Mouse (Mus musculus) spleen, adult 2 months (tissue): Measurements from ENCODE around the gene Pla2g2f. TPM values are rescaled to one million over a fixed set of nuclear protein-coding genes. Genes with fewer than 3 reads are reported as not detected.

Experiments used
- DNase-seq, 2 experiments: peaks; one replicate each; pipeline versions ENCODE4 v3.0.0 to v3.0.0-alpha.2; 2012 to 2021; ENCODE audit warnings: low spot score in 2 of 2, low read depth in 1 of 2
- H3K27ac ChIP-seq: fragments of 200-500 bp; 2 replicates; pipeline ENCODE4 v1.5.1; 2012; ENCODE audit warnings: low read length, inconsistent platforms; ENCODE audit not compliant: insufficient read depth
- H3K27me3 ChIP-seq: fragments of 200-500 bp; 2 replicates; pipeline ENCODE4 v1.6.1; 2012; ENCODE audit warnings: mild to moderate bottlenecking, moderate library complexity, low read length, inconsistent platforms; ENCODE audit not compliant: control insufficient read depth, insufficient read depth
- H3K36me3 ChIP-seq: fragments of 200-500 bp; 2 replicates; pipeline ENCODE4 v1.6.1; 2012; ENCODE audit warnings: mild to moderate bottlenecking, low read length, inconsistent platforms; ENCODE audit not compliant: control insufficient read depth, insufficient read depth
- H3K4me1 ChIP-seq: fragments of 200-500 bp; 2 replicates; pipeline ENCODE4 v1.6.1; 2011; ENCODE audit warnings: inconsistent platforms; ENCODE audit not compliant: control insufficient read depth, insufficient read depth, insufficient read length
- H3K4me3 ChIP-seq: fragments of 200-500 bp; 2 replicates; pipeline ENCODE4 v1.5.1; 2011; ENCODE audit warnings: mild to moderate bottlenecking, inconsistent platforms; ENCODE audit not compliant: insufficient read depth, insufficient read length; ENCODE audit errors: extremely low read depth
- CTCF ChIP-seq: fragments of 200-500 bp; IDR thresholded peaks from 2 replicates; pipeline ENCODE4 v1.5.1; 2011; ENCODE audit warnings: mild to moderate bottlenecking, inconsistent platforms; ENCODE audit not compliant: insufficient read depth, insufficient read length, insufficient replicate concordance; ENCODE audit errors: extremely low read depth
- POLR2A ChIP-seq: fragments of 200-500 bp; IDR thresholded peaks from 2 replicates; pipeline ENCODE4 v1.6.1; 2011; ENCODE audit warnings: low read depth, low read length, inconsistent platforms
- WGBS: fragments of 180-500 bp; shearing (Covaris S2); methylation state at CpG from one replicate; pipeline ENCODE4 v1.1.7; 2018; 5-methylcytosine and 5-hydroxymethylcytosine counted together
- polyA plus RNA-seq: library from polyadenylated mRNA; depleted of rRNA; stranded (reverse); fragments of >200 nt; gene quantifications from 2 replicates; pipeline ENCODE4 v1.2.3, GENCODE M21; 2012

The Pla2g2f gene
- polyA plus RNA-seq, 1 experiment, result 1.9 TPM

DNA sequence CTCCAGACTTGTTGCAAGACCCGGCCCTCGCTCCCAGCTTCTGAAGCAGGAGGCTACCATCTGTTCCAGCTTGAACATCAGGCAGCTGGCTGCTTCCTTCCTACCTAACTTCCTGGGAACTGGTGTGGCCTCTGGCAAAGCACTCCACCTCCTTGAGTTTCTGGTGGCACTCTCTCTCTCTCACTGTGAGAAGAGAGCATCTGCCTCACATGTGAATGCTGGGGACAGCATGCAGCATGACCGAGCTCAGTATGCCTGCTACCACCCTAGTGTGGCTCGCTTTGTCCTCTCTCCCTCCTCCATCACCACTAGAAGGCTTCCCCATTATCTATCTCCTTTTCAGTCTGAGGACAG is 39.8 kb upstream of the Pla2g2f start:
- H3K27ac ChIP-seq, result no peak overlapping the region
- 57% methylated on average over 4 of the region's 4 CpGs for WGBS
- no peaks in the 10 kb centered on the region for H3K27me3 ChIP-seq
- no peak for TF ChIP-seq CTCF
- TF ChIP-seq POLR2A, result no peak
- H3K4me1 ChIP-seq, result no peaks in the 10 kb centered on the region
- H3K36me3 ChIP-seq, result no peaks in the 10 kb centered on the region
- DNase-seq, result no peak
- H3K4me3 ChIP-seq, result no peak overlapping the region

DNA sequence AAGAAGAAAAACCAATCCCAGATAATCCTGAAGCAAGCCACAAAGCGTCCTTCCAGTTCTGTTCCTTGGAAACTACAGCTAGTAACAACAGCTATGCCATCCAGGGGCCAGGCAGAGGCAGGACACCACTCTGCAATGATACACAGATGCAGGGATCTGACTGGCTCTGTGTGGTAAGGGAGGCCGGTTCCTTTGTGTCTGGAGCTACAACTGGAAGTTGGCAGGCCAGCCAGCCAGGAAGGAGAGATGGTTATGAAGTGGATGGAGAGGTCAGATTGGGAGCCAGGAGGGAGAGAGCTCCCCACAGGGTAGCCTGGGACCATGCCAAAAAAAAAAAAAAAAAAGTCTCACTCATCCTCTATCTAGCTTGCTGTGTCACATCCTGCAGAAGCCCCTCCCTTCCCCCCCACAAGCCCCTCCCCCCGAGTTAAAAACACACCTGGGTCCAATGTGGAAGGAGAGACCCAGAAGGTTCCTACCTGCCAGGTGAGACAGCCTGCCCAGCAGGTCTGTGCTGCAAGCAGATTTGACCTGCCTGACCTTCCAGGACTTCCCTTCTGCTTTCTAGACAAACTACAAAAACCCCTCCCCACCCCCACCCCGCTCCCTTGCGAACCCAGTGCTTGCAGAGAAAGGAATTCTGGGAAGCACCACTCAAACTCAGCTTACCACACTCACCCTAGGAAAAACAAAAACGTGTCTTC is 39.2 kb upstream of the Pla2g2f start:
- no peak overlapping the region for H3K27ac ChIP-seq
- no peaks in the 10 kb centered on the region for H3K27me3 ChIP-seq
- DNase-seq, result no peak
- no peaks in the 10 kb centered on the region for H3K4me1 ChIP-seq
- TF ChIP-seq POLR2A (no peak), CTCF (no peak)
- WGBS, result 27% methylated on average over 6 of the region's 6 CpGs
- H3K36me3 ChIP-seq, result no peaks in the 10 kb centered on the region
- no peak overlapping the region for H3K4me3 ChIP-seq

- Histone ChIP-seq H3K27ac (no peak overlapping the region), H3K27me3 (no peaks in the 10 kb centered on the region), H3K36me3 (no peaks in the 10 kb centered on the region), H3K4me1 (no peaks in the 10 kb centered on the region), H3K4me3 (no peak overlapping the region)
- TF ChIP-seq CTCF (no peak), POLR2A (no peak)
- DNase-seq, result no peak
- 86% methylated on average over 6 of the region's 6 CpGs for WGBS
Measured at GRCm38 (mm10) chr4:138794344-138794743, 36.9 kb upstream of the Pla2g2f start.

- WGBS, result 55% methylated on average over 2 of the region's 2 CpGs
- no peaks in the 10 kb centered on the region for H3K36me3 ChIP-seq
- no peak for DNase-seq
- H3K4me1 ChIP-seq, result no peaks in the 10 kb centered on the region
- no peaks in the 10 kb centered on the region for H3K27me3 ChIP-seq
- no peak overlapping the region for H3K4me3 ChIP-seq
- no peak for TF ChIP-seq CTCF
- no peak for TF ChIP-seq POLR2A
- no peak overlapping the region for H3K27ac ChIP-seq
Measured at GRCm38 (mm10) chr4:138793276-138793675, 35.9 kb upstream of the Pla2g2f start.

DNA sequence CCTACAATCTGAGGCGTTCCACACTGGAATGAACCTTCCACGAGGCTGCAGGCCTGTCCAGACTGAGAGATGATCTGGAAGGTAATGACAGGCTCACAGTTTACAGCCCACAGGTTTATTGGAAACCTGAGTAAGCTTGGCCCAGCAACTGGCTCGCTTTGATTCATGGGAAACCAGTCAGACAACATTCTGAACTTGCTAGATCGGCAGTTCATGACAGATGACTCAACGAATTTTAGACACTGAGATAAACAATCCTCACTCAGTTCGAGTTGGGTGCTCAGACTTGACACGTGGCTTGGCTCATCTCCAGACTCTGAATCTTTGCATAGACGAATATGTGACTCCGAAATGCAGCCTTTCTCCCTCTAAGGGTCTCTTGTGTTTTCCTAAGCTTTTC is 35.2 kb upstream of the Pla2g2f start:
- H3K27ac ChIP-seq, result no peak overlapping the region
- no peak overlapping the region for H3K4me3 ChIP-seq
- no peaks in the 10 kb centered on the region for H3K27me3 ChIP-seq
- no peak for DNase-seq
- no peak for TF ChIP-seq POLR2A
- TF ChIP-seq CTCF, result no peak
- H3K36me3 ChIP-seq, result no peaks in the 10 kb centered on the region
- H3K4me1 ChIP-seq, result no peaks in the 10 kb centered on the region
- 46% methylated on average over 9 of the region's 9 CpGs for WGBS

GRCm38 (mm10) chr4:138791452-138791851 is 34.0 kb upstream of the Pla2g2f start:
- Histone ChIP-seq H3K36me3 (no peaks in the 10 kb centered on the region), H3K4me1 (no peaks in the 10 kb centered on the region), H3K27me3 (no peaks in the 10 kb centered on the region), H3K4me3 (no peak overlapping the region), H3K27ac (no peak overlapping the region)
- TF ChIP-seq POLR2A (no peak), CTCF (no peak)
- WGBS, result 64% methylated on average over 6 of the region's 6 CpGs
- DNase-seq, result no peak

GRCm38 (mm10) chr4:138788381-138788780 is 31.0 kb upstream of the Pla2g2f start:
- TF ChIP-seq POLR2A (no peak), CTCF (no peak)
- WGBS, result 72% methylated on average over 4 of the region's 4 CpGs

More at GRCm38 (mm10) chr4:138788381-138788780, 31.0 kb upstream of the Pla2g2f start:
- Histone ChIP-seq H3K27ac (no peak overlapping the region), H3K36me3 (no peaks in the 10 kb centered on the region), H3K27me3 (no peaks in the 10 kb centered on the region), H3K4me1 (no peaks in the 10 kb centered on the region), H3K4me3 (no peak overlapping the region)
- DNase-seq, result no peak
